Mouse (Mus musculus): ENCODE measurements at regions not wholly inside any gene's neighbourhood (a gene's known extent, or its start where the extent isn't known, plus 50 kb on each side); places are given as distances from the start of the nearest gene placed in this dataset.
"Not testable (repeated sequence)": the region's sequence is repeated elsewhere in the genome, so short reads cannot be mapped to it uniquely, and the experiment has no call there.

DNA sequence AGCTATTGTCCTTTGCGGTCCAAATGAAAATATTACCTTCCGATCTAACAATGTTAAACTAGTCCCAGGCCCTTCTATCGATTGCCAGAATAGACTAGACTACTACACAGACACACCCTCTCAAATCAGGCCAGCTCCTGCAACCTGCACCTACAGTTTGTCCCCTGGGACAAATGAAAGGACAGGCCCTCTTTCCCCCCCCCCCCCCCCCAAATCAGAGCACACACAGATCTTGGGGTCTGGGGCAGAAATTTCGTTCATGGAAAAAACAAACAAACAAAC, 77.8 kb downstream of the BC107364 start:
- not testable (repeated sequence) for H3K4me1 ChIP-seq (ENCODE audit: control insufficient read depth, insufficient read depth, low read length); H3K27ac ChIP-seq (ENCODE audit: insufficient read depth, low read length); H3K4me3 ChIP-seq (ENCODE audit: insufficient read depth, low read length)

DNA sequence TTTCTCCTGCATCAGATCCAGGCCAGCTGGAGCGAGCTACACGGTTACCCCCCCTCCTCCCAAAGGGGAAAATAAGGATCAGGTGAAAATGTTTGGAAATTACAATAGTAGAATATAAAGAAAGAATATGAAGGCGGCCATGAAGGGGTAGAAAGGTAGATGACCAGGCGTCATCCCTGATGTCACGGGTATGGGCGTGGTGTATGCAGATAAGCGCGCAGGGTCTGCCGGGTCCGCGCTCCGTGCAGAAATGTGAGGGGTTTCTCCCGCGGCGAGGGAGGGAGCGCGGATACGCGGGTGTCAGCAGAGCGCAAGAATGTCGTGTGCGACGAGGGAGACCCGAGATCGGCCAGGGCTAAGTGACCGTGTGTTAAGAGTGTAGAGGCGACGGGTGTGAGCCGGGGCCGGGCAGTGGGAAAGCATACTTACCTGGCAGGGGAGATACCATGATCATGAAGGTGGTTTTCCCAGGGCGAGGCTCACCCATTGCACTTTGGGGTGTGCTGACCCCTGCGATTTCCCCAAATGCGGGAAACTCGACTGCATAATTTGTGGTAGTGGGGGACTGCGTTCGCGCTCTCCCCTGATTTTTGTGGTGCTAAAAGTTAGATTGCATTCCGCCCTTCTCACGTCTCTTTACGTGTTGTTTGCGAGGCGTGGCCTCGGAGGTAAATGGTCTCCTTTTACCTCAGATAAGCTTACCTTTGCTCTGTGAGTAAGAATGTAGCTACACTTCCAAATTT, 78.3 kb downstream of the BC107364 start:
- H3K27ac ChIP-seq (ENCODE audit: insufficient read depth, low read length); H3K4me3 ChIP-seq (ENCODE audit: insufficient read depth, low read length); H3K4me1 ChIP-seq (ENCODE audit: control insufficient read depth, insufficient read depth, low read length): not testable (repeated sequence)

GRCm38 (mm10) chr3:96362581-96362980, 68.8 kb upstream of the Fcgr1 start:
- not testable (repeated sequence) for H3K4me1 ChIP-seq (ENCODE audit: control insufficient read depth, insufficient read depth, low read length); H3K4me3 ChIP-seq (ENCODE audit: insufficient read depth, low read length); H3K27ac ChIP-seq (ENCODE audit: insufficient read depth, low read length)

GRCm38 (mm10) chr3:96360816-96361215, 67.0 kb upstream of the Fcgr1 start:
- H3K4me1 ChIP-seq (ENCODE audit: control insufficient read depth, insufficient read depth, low read length), result no peaks in the 10 kb centered on the region
- no peak for TF ChIP-seq POLR2A (IDR thresholded peaks at IDR 0.05; ENCODE audit: low read depth, low read length)
- no peak for TF ChIP-seq CTCF (IDR thresholded peaks at IDR 0.05; ENCODE audit: borderline replicate concordance, insufficient read depth, low read length)

GRCm38 (mm10) chr3:96360214-96360536, 66.4 kb upstream of the Fcgr1 start:
- not testable (repeated sequence) for H3K27ac ChIP-seq (ENCODE audit: insufficient read depth, low read length); H3K4me1 ChIP-seq (ENCODE audit: control insufficient read depth, insufficient read depth, low read length); H3K4me3 ChIP-seq (ENCODE audit: insufficient read depth, low read length)

More at GRCm38 (mm10) chr3:96360816-96361215, 67.0 kb upstream of the Fcgr1 start:
- H3K27ac ChIP-seq (ENCODE audit: insufficient read depth, low read length), result no peak overlapping the region
- no peak overlapping the region for H3K4me3 ChIP-seq (ENCODE audit: insufficient read depth, low read length)

- H3K27ac ChIP-seq (ENCODE audit: insufficient read depth, low read length); H3K4me3 ChIP-seq (ENCODE audit: insufficient read depth, low read length); H3K4me1 ChIP-seq (ENCODE audit: control insufficient read depth, insufficient read depth, low read length): not testable (repeated sequence)
Measured at GRCm38 (mm10) chr3:96359507-96360213, 65.9 kb upstream of the Fcgr1 start.

DNA sequence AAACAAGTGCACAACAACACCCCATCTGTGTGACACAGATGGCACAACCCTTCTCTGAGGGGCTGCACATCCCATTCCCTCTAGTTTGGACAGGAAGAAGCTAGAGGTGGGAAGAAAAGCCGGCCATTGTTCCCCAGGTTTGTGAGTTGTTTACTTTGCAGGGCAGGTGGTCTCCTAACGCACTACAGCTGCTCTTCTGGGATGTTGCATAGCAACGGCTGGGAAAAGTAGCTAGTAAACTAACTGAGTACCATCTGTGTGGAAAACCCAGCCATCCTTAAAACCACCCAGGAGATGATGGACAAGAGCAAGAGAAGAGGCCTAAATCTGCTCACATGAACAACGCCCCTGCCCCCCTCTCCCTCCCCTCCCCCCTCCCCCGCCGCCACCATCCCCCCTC, 57.9 kb upstream of the Fcgr1 start:
- H3K4me3 ChIP-seq (ENCODE audit: insufficient read depth, low read length); H3K27ac ChIP-seq (ENCODE audit: insufficient read depth, low read length); H3K4me1 ChIP-seq (ENCODE audit: control insufficient read depth, insufficient read depth, low read length): not testable (repeated sequence)

- H3K4me3 ChIP-seq (ENCODE audit: insufficient read depth, low read length); H3K4me1 ChIP-seq (ENCODE audit: control insufficient read depth, insufficient read depth, low read length): not testable (repeated sequence)
Measured at GRCm38 (mm10) chr3:96350985-96351384, 57.2 kb upstream of the Fcgr1 start.

DNA sequence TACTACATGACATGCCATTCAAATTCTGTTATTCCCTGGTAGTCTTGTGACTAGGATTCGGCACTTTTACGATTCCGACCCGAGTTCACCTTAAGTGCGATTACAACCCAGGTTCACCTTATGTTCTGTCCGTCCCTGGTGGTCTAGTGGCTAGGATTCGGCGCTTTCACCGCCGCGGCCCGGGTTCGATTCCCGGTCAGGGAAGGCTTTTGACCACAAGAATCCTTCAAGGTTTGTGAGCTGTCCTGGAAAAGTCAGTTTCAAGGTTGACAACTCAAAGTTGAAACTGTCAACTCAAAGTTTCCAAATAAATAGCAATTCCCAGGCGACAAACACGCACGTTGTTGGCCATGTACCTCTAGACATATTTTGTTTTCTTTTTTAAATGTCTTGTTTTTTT, 52.8 kb upstream of the Fcgr1 start:
- H3K27ac ChIP-seq (ENCODE audit: insufficient read depth, low read length); H3K4me3 ChIP-seq (ENCODE audit: insufficient read depth, low read length); H3K4me1 ChIP-seq (ENCODE audit: control insufficient read depth, insufficient read depth, low read length): not testable (repeated sequence)

More at GRCm38 (mm10) chr3:96350985-96351384, 57.2 kb upstream of the Fcgr1 start:
- H3K27ac ChIP-seq (ENCODE audit: insufficient read depth, low read length), result not testable (repeated sequence)

GRCm38 (mm10) chr3:96343471-96344120, 49.8 kb upstream of the Fcgr1 start:
- no peak overlapping the region for H3K27ac ChIP-seq (ENCODE audit: insufficient read depth, low read length)
- TF ChIP-seq POLR2A (IDR thresholded peaks at IDR 0.05; ENCODE audit: low read depth, low read length) (no peak), CTCF (IDR thresholded peaks at IDR 0.05; ENCODE audit: borderline replicate concordance, insufficient read depth, low read length) (no peak)
- no peaks in the 10 kb centered on the region for H3K4me1 ChIP-seq (ENCODE audit: control insufficient read depth, insufficient read depth, low read length)
- H3K4me3 ChIP-seq (ENCODE audit: insufficient read depth, low read length), result peak overlapping the region; percentile 38

Measured in embryonic fibroblast, embryonic 13.5 days (primary cell).